Mouse (Mus musculus) liver, embryonic 12.5 days (tissue): ENCODE results near the gene Rsu1. TPM values are rescaled to one million over a fixed set of nuclear protein-coding genes. Genes with fewer than 3 reads are reported as not detected.

Experiments used
- polyA plus RNA-seq: library from polyadenylated mRNA; unstranded; fragments of >200 nt; fragmentation: Nextera tagmentation; extraction: Ambion mirVana; gene quantifications from 2 replicates; pipeline ENCODE4 v1.2.1, GENCODE M21; 2016

The Rsu1 gene
- polyA plus RNA-seq, 1 experiment from 2014 or later: 105 TPM

Other genes starting within 250 kb of the Rsu1 start
- gene Cubn, start 220.4 kb upstream of the Rsu1 start, polyA plus RNA-seq: 0.07 and 0.20 TPM in 2 replicates